Mouse (Mus musculus) heart, embryonic 16.5 days (tissue): ENCODE measurements at regions not wholly inside any gene's neighbourhood (a gene's known extent, or its start where the extent isn't known, plus 50 kb on each side); places are given as distances from the start of the nearest gene placed in this dataset.

Source experiments
- ATAC-seq: fragments of 200-750 bp; cut with Nextera tagmentation; replicated peaks from 2 replicates; pipeline ENCODE4 v1.8.0; 2017; ENCODE audit warnings: moderate number of reproducible peaks; ENCODE audit not compliant: insufficient read depth, low FRiP score; ENCODE audit errors: extremely low read depth
- H3K27ac ChIP-seq: fragments of 300-500 bp; sonication (generic); 2 replicates; pipeline ENCODE4 v1.5.1; 2014; ENCODE audit warnings: mild to moderate bottlenecking, low read length, control low read depth, moderate library complexity
- H3K27me3 ChIP-seq: fragments of 300-500 bp; sonication (generic); 2 replicates; pipeline ENCODE4 v1.6.1; 2014; ENCODE audit warnings: low read length, mixed read lengths; ENCODE audit not compliant: control insufficient read depth, insufficient read depth
- H3K36me3 ChIP-seq: fragments of 300-500 bp; sonication (generic); 2 replicates; pipeline ENCODE4 v1.6.1; 2014; ENCODE audit not compliant: control insufficient read depth, insufficient read depth
- H3K4me1 ChIP-seq: fragments of 300-500 bp; sonication (generic); 2 replicates; pipeline ENCODE4 v1.6.1; 2014; ENCODE audit warnings: low read length, mixed read lengths; ENCODE audit not compliant: control insufficient read depth, insufficient read depth
- H3K4me2 ChIP-seq: fragments of 300-500 bp; sonication (generic); 2 replicates; pipeline ENCODE4 v1.6.1; 2014; ENCODE audit warnings: low read depth, mild to moderate bottlenecking, control low read depth, low read length
- H3K4me3 ChIP-seq: fragments of 300-500 bp; sonication (generic); 2 replicates; pipeline ENCODE4 v1.5.1; 2014; ENCODE audit warnings: mild to moderate bottlenecking, control low read depth, low read length
- H3K9ac ChIP-seq: fragments of 300-500 bp; sonication (generic); 2 replicates; pipeline ENCODE4 v1.6.1; 2014; ENCODE audit warnings: low read length, control low read depth
- H3K9me3 ChIP-seq: fragments of 300-500 bp; sonication (generic); replicated peaks from 2 replicates; pipeline ENCODE4 v1.6.1; 2016; ENCODE audit warnings: low read length; ENCODE audit not compliant: control insufficient read depth
- WGBS: fragments of 180-500 bp; shearing (Covaris S2); extraction: QIAGEN DNeasy Blood & Tissue Kit; methylation state at CpG from one replicate; pipeline ENCODE4 v1.1.7; 2014; 5-methylcytosine and 5-hydroxymethylcytosine counted together

GRCm38 (mm10) chr12:78086016-78086415 lies 108.0 kb upstream of the Gm6657 start:
- H3K4me3 ChIP-seq: no peak overlapping the region
- H3K4me1 ChIP-seq: peaks cover 3% of the 10 kb centered on the region
- WGBS: 80% methylated on average over 5 of the region's 5 CpGs
- no peak overlapping the region for H3K27ac ChIP-seq
- ATAC-seq: no peak
- no peaks in the 10 kb centered on the region for H3K27me3 ChIP-seq
- no peak overlapping the region for H3K4me2 ChIP-seq
- no peaks in the 10 kb centered on the region for H3K9me3 ChIP-seq
- H3K36me3 ChIP-seq: no peaks in the 10 kb centered on the region
- H3K9ac ChIP-seq: no peak overlapping the region

- Histone ChIP-seq H3K9me3 (no peaks in the 10 kb centered on the region), H3K9ac (no peak overlapping the region), H3K27ac (no peak overlapping the region), H3K4me2 (no peak overlapping the region), H3K36me3 (no peaks in the 10 kb centered on the region), H3K4me1 (peaks cover 3% of the 10 kb centered on the region), H3K27me3 (no peaks in the 10 kb centered on the region), H3K4me3 (no peak overlapping the region)
- ATAC-seq: no peak
- 33% methylated on average over 1 of the region's 1 CpGs for WGBS
These were observed 106.1 kb upstream of the Gm6657 start for GRCm38 (mm10) chr12:78087921-78088320.

- H3K27ac ChIP-seq: no peak overlapping the region
- no peak overlapping the region for H3K4me3 ChIP-seq
- H3K4me1 ChIP-seq: peaks cover 12% of the 10 kb centered on the region
- 69% methylated on average over 4 of the region's 4 CpGs for WGBS
- H3K27me3 ChIP-seq: no peaks in the 10 kb centered on the region
- no peaks in the 10 kb centered on the region for H3K9me3 ChIP-seq
- H3K36me3 ChIP-seq: no peaks in the 10 kb centered on the region
- H3K4me2 ChIP-seq: no peak overlapping the region
- ATAC-seq: no peak
- no peak overlapping the region for H3K9ac ChIP-seq
These were observed 99.6 kb upstream of the Gm6657 start for GRCm38 (mm10) chr12:78094471-78094870.

GRCm38 (mm10) chr12:78095352-78095751 lies 98.7 kb upstream of the Gm6657 start:
- H3K4me3 ChIP-seq: no peak overlapping the region
- no peaks in the 10 kb centered on the region for H3K27me3 ChIP-seq
- no peak overlapping the region for H3K27ac ChIP-seq
- no peak overlapping the region for H3K4me2 ChIP-seq
- no peaks in the 10 kb centered on the region for H3K9me3 ChIP-seq
- WGBS: 65% methylated on average over 2 of the region's 2 CpGs
- no peak for ATAC-seq
- no peak overlapping the region for H3K9ac ChIP-seq
- no peaks in the 10 kb centered on the region for H3K36me3 ChIP-seq
- peaks cover 9% of the 10 kb centered on the region for H3K4me1 ChIP-seq

GRCm38 (mm10) chr12:78095916-78096315 lies 98.1 kb upstream of the Gm6657 start:
- no peak for ATAC-seq
- Histone ChIP-seq H3K36me3 (no peaks in the 10 kb centered on the region), H3K4me3 (no peak overlapping the region), H3K27me3 (no peaks in the 10 kb centered on the region), H3K4me2 (no peak overlapping the region), H3K4me1 (peaks cover 9% of the 10 kb centered on the region), H3K27ac (no peak overlapping the region), H3K9ac (no peak overlapping the region), H3K9me3 (no peaks in the 10 kb centered on the region)
- 72% methylated on average over 2 of the region's 2 CpGs for WGBS

GRCm38 (mm10) chr12:78097119-78097518 lies 96.9 kb upstream of the Gm6657 start:
- H3K9me3 ChIP-seq: no peaks in the 10 kb centered on the region
- H3K9ac ChIP-seq: no peak overlapping the region
- WGBS: 66% methylated on average over 1 of the region's 1 CpGs
- ATAC-seq: no peak
- H3K4me3 ChIP-seq: no peak overlapping the region
- no peaks in the 10 kb centered on the region for H3K27me3 ChIP-seq
- no peaks in the 10 kb centered on the region for H3K36me3 ChIP-seq
- H3K27ac ChIP-seq: no peak overlapping the region
- H3K4me2 ChIP-seq: no peak overlapping the region
- peaks cover 9% of the 10 kb centered on the region for H3K4me1 ChIP-seq

- no peaks in the 10 kb centered on the region for H3K36me3 ChIP-seq
- no peak overlapping the region for H3K4me3 ChIP-seq
- no peaks in the 10 kb centered on the region for H3K9me3 ChIP-seq
- no peak overlapping the region for H3K9ac ChIP-seq
- no peak for ATAC-seq
- WGBS: 67% methylated on average over 2 of the region's 2 CpGs
- no peaks in the 10 kb centered on the region for H3K27me3 ChIP-seq
- no peak overlapping the region for H3K27ac ChIP-seq
- peaks cover 9% of the 10 kb centered on the region for H3K4me1 ChIP-seq
- H3K4me2 ChIP-seq: no peak overlapping the region
These were observed 96.3 kb upstream of the Gm6657 start for GRCm38 (mm10) chr12:78097692-78098091.

GRCm38 (mm10) chr12:78098765-78099194 lies 95.3 kb upstream of the Gm6657 start:
- Histone ChIP-seq H3K9me3 (no peaks in the 10 kb centered on the region), H3K9ac (no peak overlapping the region), H3K4me3 (no peak overlapping the region), H3K4me2 (peak overlapping the region; percentile 5), H3K36me3 (no peaks in the 10 kb centered on the region), H3K27ac (0 out of 2 replicates have a peak overlapping the region, but pooled peaks have one; percentile 4), H3K4me1 (peaks cover 9% of the 10 kb centered on the region), H3K27me3 (no peaks in the 10 kb centered on the region)
- 27% methylated on average over 9 of the region's 9 CpGs for WGBS
- peak; percentile 52; the same call in 1 of the 2 replicates for ATAC-seq

GRCm38 (mm10) chr12:78099761-78100160 lies 94.3 kb upstream of the Gm6657 start:
- no peak overlapping the region for H3K27ac ChIP-seq
- ATAC-seq: peak; percentile 55; the same call in 1 of the 2 replicates
- H3K4me1 ChIP-seq: peaks cover 9% of the 10 kb centered on the region
- no peak overlapping the region for H3K9ac ChIP-seq
- no peaks in the 10 kb centered on the region for H3K27me3 ChIP-seq
- no peaks in the 10 kb centered on the region for H3K36me3 ChIP-seq
- H3K4me2 ChIP-seq: no peak overlapping the region
- no peak overlapping the region for H3K4me3 ChIP-seq
- H3K9me3 ChIP-seq: no peaks in the 10 kb centered on the region
- WGBS: 50% methylated on average over 4 of the region's 4 CpGs
